Mouse (Mus musculus) liver, adult 2 months (tissue): ENCODE results near the gene Slc16a4.

Experiments
- CTCF ChIP-seq: fragments of 200-500 bp; IDR thresholded peaks from 2 replicates; pipeline ENCODE4 v1.5.1; 2011; ENCODE audit warnings: low read depth, low read length, control low read depth
- POLR2A ChIP-seq: fragments of 200-500 bp; IDR thresholded peaks from 2 replicates; pipeline ENCODE4 v1.6.1; 2011; ENCODE audit warnings: low read length, control low read depth; ENCODE audit not compliant: insufficient read depth; ENCODE audit errors: extremely low read depth

DNA sequence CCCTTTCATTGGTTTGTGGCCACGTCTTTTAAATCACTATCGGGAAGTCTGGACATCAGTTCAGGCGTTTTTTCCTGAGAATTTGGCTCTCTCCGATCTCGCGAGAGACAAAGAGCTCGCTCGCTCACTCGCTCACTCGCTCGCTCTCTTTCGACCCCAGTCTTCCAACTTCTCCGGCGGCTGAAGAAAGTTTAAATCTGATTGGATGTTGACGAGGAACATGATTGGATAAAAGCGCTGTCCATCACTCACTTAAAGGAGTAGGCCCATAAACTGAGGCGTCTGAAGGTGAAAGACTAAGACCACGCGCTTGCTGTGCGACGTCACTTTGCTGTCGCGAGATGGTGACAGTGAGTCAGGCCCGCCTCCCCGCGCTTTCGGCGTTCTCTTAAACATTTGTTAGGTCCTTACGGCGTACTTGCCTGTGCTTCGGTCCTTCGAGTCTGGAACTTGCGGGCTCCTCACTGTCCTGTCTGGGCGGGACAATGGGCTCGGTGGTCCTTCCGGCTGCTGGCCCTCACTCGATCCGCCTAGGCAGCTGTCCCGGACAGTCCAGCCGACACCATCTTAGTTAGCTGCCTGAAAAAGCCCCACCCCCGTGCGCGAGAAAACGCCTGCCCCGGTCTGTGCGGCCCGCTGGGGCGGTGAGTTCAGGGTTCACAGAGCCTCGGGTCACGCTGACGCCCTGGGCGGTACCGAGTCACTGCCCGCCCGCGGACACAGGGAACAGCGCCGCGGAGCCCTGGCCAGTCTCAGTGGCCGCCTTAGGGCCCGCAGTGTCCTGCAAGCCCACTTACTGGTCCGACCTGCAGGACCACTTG is 42.6 kb downstream of the Slc16a4 start, which contains the start of gene Rbm15:
- TF ChIP-seq CTCF (no peak), POLR2A (peak; percentile 88)
